15 mouse cellular contexts compared by ENCODE assay signal in genomic region chr6:99295495-99295894, GRCm38 (mm10).
DNase-seq lines count a peak whose midpoint lies in the region; ATAC-seq and TF ChIP-seq lines count a peak whose summit lies in the region.
"Had no signal": no experiment of that assay in that cellular context is flagged by ENCODE, and none has a peak within 500 bp of the region (broad histone marks: within the 10 kb centered on the region; RNA-seq: fewer than 3 reads in every experiment).

No protein-coding gene starts in this region.

- no peak overlapping the region for H3K9ac ChIP-seq in intestine, embryonic 15.5 days
- H3K9ac ChIP-seq: embryonic facial prominence, embryonic 15.5 days; forebrain, postnatal 0 days; lung, embryonic 15.5 days; midbrain, embryonic 13.5 days; neural tube, embryonic 12.5 days had no signal

- H3K4me2 ChIP-seq in intestine, embryonic 15.5 days (replicated peaks), result no peak overlapping the region
- H3K4me2 ChIP-seq: embryonic facial prominence, embryonic 15.5 days; lung, embryonic 15.5 days; midbrain, embryonic 13.5 days; neural tube, embryonic 12.5 days had no signal

- TF ChIP-seq CTCF in layer of hippocampus, adult 2 months (conservative IDR thresholded peaks at IDR 0.05), result no peak

- no peak for DNase-seq in frontal cortex, postnatal 10 days (ENCODE audit: low spot score in 2 of 2)
- DNase-seq in layer of hippocampus, adult 2 months (ENCODE audit: low spot score in 2 of 2), result no peak
- DNase-seq in layer of hippocampus, adult 18-20 months (ENCODE audit: low spot score in 2 of 2), result no peak
- peak; percentile 49 for DNase-seq in testis, postnatal 10 days (ENCODE audit: low spot score)
- DNase-seq in testis, postnatal 14 days (ENCODE audit: low spot score), result no peak
- no peak for DNase-seq in adrenal gland, postnatal 25 days
- DNase-seq: cerebellum, postnatal 36 days; forebrain, postnatal 0 days; kidney, postnatal 14 days had no signal

- H3K9me3 ChIP-seq in intestine, embryonic 15.5 days, result no peaks in the 10 kb centered on the region
- H3K9me3 ChIP-seq: embryonic facial prominence, embryonic 15.5 days; lung, embryonic 15.5 days; midbrain, embryonic 13.5 days; neural tube, embryonic 12.5 days had no signal

- peak; percentile 93 for ATAC-seq in frontal cortex, adult (ENCODE audit: low TSS enrichment)
- no peak for ATAC-seq in intestine, embryonic 15.5 days
- ATAC-seq: forebrain, postnatal 0 days; midbrain, embryonic 13.5 days had no signal

- H3K27ac ChIP-seq in layer of hippocampus, adult 2 months, result peak overlapping the region; percentile 21; the same call in 1 of the 2 replicates
- no peak overlapping the region for H3K27ac ChIP-seq in intestine, embryonic 15.5 days
- H3K27ac ChIP-seq: embryonic facial prominence, embryonic 15.5 days; lung, embryonic 15.5 days; midbrain, embryonic 13.5 days; neural tube, embryonic 12.5 days had no signal

- no peaks in the 10 kb centered on the region for H3K36me3 ChIP-seq in intestine, embryonic 15.5 days
- H3K36me3 ChIP-seq: embryonic facial prominence, embryonic 15.5 days; lung, embryonic 15.5 days; midbrain, embryonic 13.5 days; neural tube, embryonic 12.5 days had no signal

- no peaks in the 10 kb centered on the region for H3K4me1 ChIP-seq in intestine, embryonic 15.5 days (replicated peaks)
- H3K4me1 ChIP-seq: midbrain, embryonic 13.5 days; neural tube, embryonic 12.5 days had no signal

- H3K4me3 ChIP-seq in layer of hippocampus, adult 2 months, result no peak overlapping the region
- no peak overlapping the region for H3K4me3 ChIP-seq in intestine, embryonic 15.5 days (replicated peaks)
- H3K4me3 ChIP-seq: embryonic facial prominence, embryonic 15.5 days; lung, embryonic 15.5 days; midbrain, embryonic 13.5 days; neural tube, embryonic 12.5 days had no signal

- H3K27me3 ChIP-seq in intestine, embryonic 15.5 days (replicated peaks), result no peaks in the 10 kb centered on the region
- H3K27me3 ChIP-seq: embryonic facial prominence, embryonic 15.5 days; lung, embryonic 15.5 days; midbrain, embryonic 13.5 days; neural tube, embryonic 12.5 days had no signal

- WGBS in intestine, embryonic 15.5 days, result 73% methylated on average over 8 of the region's 8 CpGs
